Mouse (Mus musculus): ENCODE data around the gene Ppp2r3a. TPM values are rescaled to one million over a fixed set of nuclear protein-coding genes. Genes with fewer than 3 reads are reported as not detected.
A peak's percentile ranks its signal among the peaks of the same experiment; 100 is the strongest.

Ppp2r3a gene
- polyA plus RNA-seq (2011; ENCODE audit: insufficient read depth, insufficient read length, low read depth, missing spikeins), result 7.9 and 14.3 TPM in 2 replicates

DNA sequence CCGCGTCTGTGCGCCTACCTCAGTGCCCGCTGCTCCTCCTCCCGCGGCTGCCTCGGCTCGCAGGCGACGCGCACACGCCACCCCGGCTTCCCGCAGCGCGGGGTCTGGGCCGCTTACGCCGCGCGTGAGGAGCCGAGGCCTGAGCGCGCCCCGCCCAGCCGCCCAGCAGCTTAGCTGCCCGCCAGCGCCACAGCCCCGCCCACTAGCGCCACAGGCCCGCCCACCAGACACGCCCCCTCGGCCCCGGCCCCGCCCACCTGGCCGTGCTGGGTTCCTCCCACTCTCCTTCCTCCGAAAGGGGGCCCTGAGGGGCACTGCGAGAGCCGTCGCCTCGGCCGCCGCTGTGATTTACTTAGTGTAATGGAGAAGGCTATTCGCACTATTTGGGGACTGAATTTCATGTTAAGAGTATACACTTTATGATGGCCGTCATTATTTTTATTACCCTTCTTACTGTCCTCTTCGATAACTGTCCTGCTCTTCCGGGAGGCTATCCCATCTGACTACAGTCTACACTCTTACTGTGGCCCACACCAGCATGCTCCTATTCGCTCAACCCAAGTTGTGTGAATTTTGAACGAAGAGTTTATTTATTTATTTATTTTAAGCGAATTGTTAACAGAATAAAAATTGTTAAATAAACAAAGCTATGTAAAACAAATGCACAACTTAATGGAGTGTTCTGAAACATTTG lies at the start of gene Ppp2r3a:
Gene Ppp2r3a (minus strand): TSS at position 152 of the 694 bp plus-strand sequence.
- TF ChIP-seq EP300 (IDR thresholded peaks at IDR 0.05; ENCODE audit: insufficient read depth, low read depth, low read length) (no peak), CTCF (IDR thresholded peaks at IDR 0.05; ENCODE audit: low read depth, low read length) (no peak), POLR2A (IDR thresholded peaks at IDR 0.05; ENCODE audit: insufficient read depth, low read length) (no peak)

GRCm38 (mm10) chr9:101300441-101300935 lies 48.9 kb upstream of the Ppp2r3a start:
- TF ChIP-seq EP300 (IDR thresholded peaks at IDR 0.05; ENCODE audit: insufficient read depth, low read depth, low read length), result no peak
- TF ChIP-seq POLR2A (IDR thresholded peaks at IDR 0.05; ENCODE audit: insufficient read depth, low read length), result no peak
- TF ChIP-seq CTCF (IDR thresholded peaks at IDR 0.05; ENCODE audit: low read depth, low read length), result no peak
- Histone ChIP-seq H3K27me3 (ENCODE audit: control insufficient read depth, insufficient read depth, low read length, poor library complexity, severe bottlenecking) (no peaks in the 10 kb centered on the region), H3K9me3 (replicated peaks; ENCODE audit: control insufficient read depth, insufficient read depth, low read length, poor library complexity, severe bottlenecking) (peaks cover 10% of the 10 kb centered on the region), H3K27ac (ENCODE audit: insufficient read depth, low read length) (no peak overlapping the region), H3K4me1 (ENCODE audit: control insufficient read depth, insufficient read depth, low read length) (no peaks in the 10 kb centered on the region), H3K36me3 (ENCODE audit: control insufficient read depth, insufficient read depth, low read length, poor library complexity, severe bottlenecking) (no peaks in the 10 kb centered on the region), H3K4me3 (ENCODE audit: low read depth, low read length) (no peak overlapping the region), H3K9ac (ENCODE audit: low read depth, poor library complexity, severe bottlenecking) (no peak overlapping the region)

More for the DNA sequence above, at the start of gene Ppp2r3a:
- no peak within 1 kb of the TSS for H3K27ac ChIP-seq (ENCODE audit: insufficient read depth, low read length)
- no peaks in the 10 kb centered on the region for H3K9me3 ChIP-seq (replicated peaks; ENCODE audit: control insufficient read depth, insufficient read depth, low read length, poor library complexity, severe bottlenecking)
- peak within 1 kb of the TSS; percentile 97 for H3K9ac ChIP-seq (ENCODE audit: low read depth, poor library complexity, severe bottlenecking)
- no peaks in the 10 kb centered on the region for H3K4me1 ChIP-seq (ENCODE audit: control insufficient read depth, insufficient read depth, low read length)
- peak within 1 kb of the TSS; percentile 88 for H3K4me3 ChIP-seq (ENCODE audit: low read depth, low read length)
- H3K36me3 ChIP-seq (ENCODE audit: control insufficient read depth, insufficient read depth, low read length, poor library complexity, severe bottlenecking), result no peaks in the 10 kb centered on the region
- H3K27me3 ChIP-seq (ENCODE audit: control insufficient read depth, insufficient read depth, low read length, poor library complexity, severe bottlenecking), result peaks cover 2% of the 10 kb centered on the region

DNA sequence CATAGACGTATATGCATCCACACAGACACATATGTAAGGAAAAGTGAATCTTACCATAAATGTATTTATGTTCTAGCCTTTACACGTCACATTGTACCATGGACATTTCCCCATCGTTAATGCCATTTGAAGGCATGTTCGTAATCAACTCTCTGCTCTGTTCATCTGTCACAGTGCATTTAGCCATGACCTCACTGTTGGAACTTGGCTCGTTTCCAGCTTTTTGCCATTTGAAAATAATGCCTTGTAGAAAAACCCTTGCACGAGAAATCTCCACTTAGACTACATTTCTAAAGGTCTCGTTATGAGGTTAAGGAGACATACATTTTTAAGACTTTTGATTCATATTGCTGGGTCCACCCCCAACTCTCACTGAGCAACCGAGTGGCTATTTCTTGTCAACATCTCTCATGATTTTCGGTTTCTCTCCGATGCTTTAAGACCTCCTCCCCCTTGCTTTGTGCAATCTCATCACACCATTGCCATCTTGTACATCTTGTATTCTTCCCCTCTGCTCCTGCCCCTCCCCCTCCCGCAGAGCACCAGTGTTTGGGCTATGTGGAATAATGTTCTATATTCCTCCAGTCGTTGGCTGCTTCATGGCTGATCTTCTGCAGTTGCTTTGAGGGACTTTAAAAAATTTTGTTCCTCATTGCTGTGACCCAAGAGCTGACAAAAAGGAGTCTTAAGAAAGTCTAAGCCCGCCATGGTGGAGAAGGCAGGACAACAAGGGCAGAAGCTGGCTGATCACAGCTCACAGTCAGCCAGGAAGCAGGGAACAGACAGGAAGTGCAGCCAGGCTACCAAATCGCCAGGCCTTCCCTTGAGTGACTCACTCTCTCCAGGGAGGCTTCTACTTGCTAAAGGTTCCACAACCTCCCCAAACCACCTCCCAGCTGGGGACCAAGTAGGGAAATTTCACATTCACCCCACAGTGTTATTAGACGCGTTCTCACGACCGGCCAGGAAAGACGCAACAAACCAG lies 40.4 kb upstream of the Ppp2r3a start:
- Histone ChIP-seq H3K27ac (ENCODE audit: insufficient read depth, low read length) (no peak overlapping the region), H3K4me1 (ENCODE audit: control insufficient read depth, insufficient read depth, low read length) (no peaks in the 10 kb centered on the region), H3K4me3 (ENCODE audit: low read depth, low read length) (no peak overlapping the region), H3K36me3 (ENCODE audit: control insufficient read depth, insufficient read depth, low read length, poor library complexity, severe bottlenecking) (no peaks in the 10 kb centered on the region), H3K9me3 (replicated peaks; ENCODE audit: control insufficient read depth, insufficient read depth, low read length, poor library complexity, severe bottlenecking) (peaks cover 4% of the 10 kb centered on the region; the same call in 1 of the 2 replicates), H3K9ac (ENCODE audit: low read depth, poor library complexity, severe bottlenecking) (no peak overlapping the region), H3K27me3 (ENCODE audit: control insufficient read depth, insufficient read depth, low read length, poor library complexity, severe bottlenecking) (no peaks in the 10 kb centered on the region)
- TF ChIP-seq EP300 (IDR thresholded peaks at IDR 0.05; ENCODE audit: insufficient read depth, low read depth, low read length) (no peak), POLR2A (IDR thresholded peaks at IDR 0.05; ENCODE audit: insufficient read depth, low read length) (no peak), CTCF (IDR thresholded peaks at IDR 0.05; ENCODE audit: low read depth, low read length) (no peak)

DNA sequence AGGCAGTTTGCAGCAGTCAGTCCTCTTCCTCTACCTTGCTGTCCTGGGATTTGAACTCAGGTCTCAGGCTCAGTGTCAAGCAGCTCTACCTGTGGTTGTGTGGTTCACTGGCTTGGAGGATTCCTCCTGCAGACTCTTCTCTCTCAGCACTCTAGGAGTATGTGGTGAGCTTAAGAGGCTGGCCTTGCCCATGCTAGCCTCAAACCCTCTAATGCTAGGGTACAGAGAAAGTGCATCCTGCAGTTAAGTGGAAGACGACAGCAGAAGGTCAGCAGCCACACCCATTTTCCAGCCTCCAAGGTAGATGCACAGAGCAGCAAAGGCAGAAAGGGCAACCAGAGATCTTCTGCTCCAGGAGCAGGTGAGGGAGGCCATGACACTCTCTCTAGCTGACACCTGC lies 39.3 kb upstream of the Ppp2r3a start:
- Histone ChIP-seq H3K27ac (ENCODE audit: insufficient read depth, low read length) (no peak overlapping the region), H3K36me3 (ENCODE audit: control insufficient read depth, insufficient read depth, low read length, poor library complexity, severe bottlenecking) (no peaks in the 10 kb centered on the region), H3K9me3 (replicated peaks; ENCODE audit: control insufficient read depth, insufficient read depth, low read length, poor library complexity, severe bottlenecking) (peaks cover 4% of the 10 kb centered on the region; the same call in 1 of the 2 replicates), H3K4me3 (ENCODE audit: low read depth, low read length) (no peak overlapping the region), H3K9ac (ENCODE audit: low read depth, poor library complexity, severe bottlenecking) (no peak overlapping the region), H3K27me3 (ENCODE audit: control insufficient read depth, insufficient read depth, low read length, poor library complexity, severe bottlenecking) (no peaks in the 10 kb centered on the region), H3K4me1 (ENCODE audit: control insufficient read depth, insufficient read depth, low read length) (no peaks in the 10 kb centered on the region)
- no peak for TF ChIP-seq EP300 (IDR thresholded peaks at IDR 0.05; ENCODE audit: insufficient read depth, low read depth, low read length)
- TF ChIP-seq POLR2A (IDR thresholded peaks at IDR 0.05; ENCODE audit: insufficient read depth, low read length), result no peak
- TF ChIP-seq CTCF (IDR thresholded peaks at IDR 0.05; ENCODE audit: low read depth, low read length), result no peak

- no peaks in the 10 kb centered on the region for H3K27me3 ChIP-seq (ENCODE audit: control insufficient read depth, insufficient read depth, low read length, poor library complexity, severe bottlenecking)
- H3K27ac ChIP-seq (ENCODE audit: insufficient read depth, low read length), result no peak overlapping the region
- no peaks in the 10 kb centered on the region for H3K36me3 ChIP-seq (ENCODE audit: control insufficient read depth, insufficient read depth, low read length, poor library complexity, severe bottlenecking)
- H3K9ac ChIP-seq (ENCODE audit: low read depth, poor library complexity, severe bottlenecking), result no peak overlapping the region
- no peak for TF ChIP-seq POLR2A (IDR thresholded peaks at IDR 0.05; ENCODE audit: insufficient read depth, low read length)
- no peak for TF ChIP-seq CTCF (IDR thresholded peaks at IDR 0.05; ENCODE audit: low read depth, low read length)
- TF ChIP-seq EP300 (IDR thresholded peaks at IDR 0.05; ENCODE audit: insufficient read depth, low read depth, low read length), result no peak
- H3K4me3 ChIP-seq (ENCODE audit: low read depth, low read length), result no peak overlapping the region
- peaks cover 4% of the 10 kb centered on the region; the same call in 1 of the 2 replicates for H3K9me3 ChIP-seq (replicated peaks; ENCODE audit: control insufficient read depth, insufficient read depth, low read length, poor library complexity, severe bottlenecking)
- H3K4me1 ChIP-seq (ENCODE audit: control insufficient read depth, insufficient read depth, low read length), result no peaks in the 10 kb centered on the region
These were observed 38.2 kb upstream of the Ppp2r3a start for GRCm38 (mm10) chr9:101289750-101290149.

Data from ES-Bruce4 (cell line).